Mouse (Mus musculus): Measurements from ENCODE around the gene Rnf224. TPM values are rescaled to one million over a fixed set of nuclear protein-coding genes. Genes with fewer than 3 reads are reported as not detected.

Rnf224 gene
- total and polyA plus RNA-seq, 3 experiments, result not detected

DNA sequence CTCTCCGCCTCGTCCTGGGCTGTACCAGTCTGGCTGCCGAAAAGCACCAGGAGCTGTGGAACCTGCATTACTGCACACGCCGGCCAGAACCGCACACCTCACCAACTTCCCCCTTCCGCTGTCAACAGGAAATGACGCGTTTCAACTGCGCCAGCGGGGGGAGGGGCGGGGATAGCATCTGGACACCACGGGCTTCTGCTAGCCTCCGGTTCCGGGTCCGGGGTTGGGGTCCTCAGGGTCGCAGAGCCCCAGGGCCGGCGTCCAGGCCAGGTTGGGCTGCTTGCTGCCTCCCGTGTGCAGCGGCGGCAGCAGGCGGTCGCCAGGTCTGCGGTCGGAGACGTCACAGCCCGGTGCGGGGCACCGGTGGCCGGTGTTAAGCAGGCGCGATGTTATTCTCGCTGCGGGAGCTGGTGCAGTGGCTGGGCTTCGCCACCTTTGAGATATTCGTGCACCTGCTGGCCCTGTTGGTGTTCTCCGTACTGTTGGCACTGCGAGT is 18.7 kb upstream of the Rnf224 start, which contains the start of gene Tmem203 (continued):
- TF ChIP-seq E2F4 (IDR thresholded peaks at IDR 0.05; ENCODE audit: insufficient replicate concordance, low read depth, low read length) (no peak), GABPA (IDR thresholded peaks at IDR 0.05; ENCODE audit: insufficient replicate concordance, low read depth, low read length) (peak; percentile 63; the same call in 1 of the 2 replicates), ZMIZ1 (IDR thresholded peaks at IDR 0.05; ENCODE audit: low read depth, low read length) (peak; percentile 65), HCFC1 (IDR thresholded peaks at IDR 0.05; ENCODE audit: low read depth, low read length) (peak; percentile 98), KAT2A (IDR thresholded peaks at IDR 0.05; ENCODE audit: insufficient replicate concordance, low read length) (peak; percentile 91; the same call in 1 of the 2 replicates), BHLHE40 (IDR thresholded peaks at IDR 0.05; ENCODE audit: low read depth, low read length) (peak; percentile 71), POLR2AphosphoS2 (IDR thresholded peaks at IDR 0.05; ENCODE audit: low read depth, low read length) (peak; percentile 61; the same call in 1 of the 2 replicates), JUND (conservative IDR thresholded peaks at IDR 0.05; ENCODE audit: low read depth, low read length) (no peak), IRF4 (IDR thresholded peaks at IDR 0.05; ENCODE audit: low read depth, low read length) (peak; percentile 72; the same call in 1 of the 2 replicates), UBTF (IDR thresholded peaks at IDR 0.05; ENCODE audit: low read depth, low read length) (0 out of 2 replicates have a peak, but pooled peaks have one; percentile 18)

GRCm38 (mm10) chr2:25252331-25252730 is 15.7 kb upstream of the Rnf224 start:
- dilution Hi-C loops (cut with MboI; ENCODE audit: extremely low pct_ligation_motif_present, extremely low pct_unique_long_range_greater_than_20kb, low sequenced_read_pairs), result no loop called here
- Histone ChIP-seq H3K9me3 (replicated peaks; ENCODE audit: low read length) (no peaks in the 10 kb centered on the region), H3K27me3 (replicated peaks) (no peaks in the 10 kb centered on the region), H3K79me2 (replicated peaks; ENCODE audit: control insufficient read depth, extremely low read depth, insufficient read depth, poor library complexity, severe bottlenecking) (peaks cover 14% of the 10 kb centered on the region), H3K4me2 (ENCODE audit: insufficient read depth, low read depth, poor library complexity, severe bottlenecking) (no peak overlapping the region), H3K4me1 (ENCODE audit: control insufficient read depth in 1 of 2, insufficient read depth in 2 of 2) (peaks cover 0 to 17% of the 10 kb centered on the region in 2 experiments; a peak in 2 of 4 replicates), H3K4me3 (replicated peaks in 1 of 3; ENCODE audit: low read depth in 2 of 3, low read length in 2 of 3, poor library complexity in 1 of 3) (no peak overlapping the region), H3K9ac (ENCODE audit: insufficient read depth, low read depth) (no peak overlapping the region), H3K27ac (ENCODE audit: insufficient read depth, low read depth) (no peak overlapping the region), H3K36me3 (replicated peaks in 1 of 2; ENCODE audit: control insufficient read depth in 1 of 2, insufficient read depth in 1 of 2, low read length in 1 of 2) (peaks cover 60 to 68% of the 10 kb centered on the region in 2 experiments)
- in situ Hi-C loops (cut with MboI; ENCODE audit: low pct_ligation_motif_present, low pct_unique_long_range_greater_than_20kb, low sequenced_read_pairs), result loop anchor here (5.0 kb wide), 1 partner anchor 45 kb away; no protein-coding TSS in a partner anchor
- peak; percentile 45 for DNase-seq (ENCODE audit: extremely low read depth)
- TF ChIP-seq SMC3 (IDR thresholded peaks at IDR 0.05; ENCODE audit: low read depth, low read length), result peak; percentile 68
- no peak for TF ChIP-seq NELFE (IDR thresholded peaks at IDR 0.05; ENCODE audit: low read depth, low read length)
- TF ChIP-seq MXI1 (IDR thresholded peaks at IDR 0.05; ENCODE audit: low read depth, low read length), result no peak
- no peak for TF ChIP-seq KAT2A (IDR thresholded peaks at IDR 0.05; ENCODE audit: insufficient replicate concordance, low read length)
- TF ChIP-seq USF2 (conservative IDR thresholded peaks at IDR 0.05; ENCODE audit: low read depth, low read length), result no peak
- TF ChIP-seq CTCF (conservative IDR thresholded peaks at IDR 0.05 in 1 of 2, IDR thresholded peaks at IDR 0.05 in 1 of 2; ENCODE audit: low read depth in 2 of 2, low read length in 2 of 2), result peak in 1 of 2 experiments; percentile 71; a peak in 2 of 4 replicates
- no peak for TF ChIP-seq GABPA (IDR thresholded peaks at IDR 0.05; ENCODE audit: insufficient replicate concordance, low read depth, low read length)
- TF ChIP-seq RAD21 (IDR thresholded peaks at IDR 0.05; ENCODE audit: low read depth, low read length), result peak; percentile 28
- TF ChIP-seq ZKSCAN1 (IDR thresholded peaks at IDR 0.05; ENCODE audit: borderline replicate concordance, low read depth, low read length), result no peak
- TF ChIP-seq UBTF (IDR thresholded peaks at IDR 0.05; ENCODE audit: low read depth, low read length), result no peak
- TF ChIP-seq CHD2 (IDR thresholded peaks at IDR 0.05; ENCODE audit: low read length), result no peak
- TF ChIP-seq MEF2A (IDR thresholded peaks at IDR 0.05; ENCODE audit: borderline replicate concordance, low read depth, low read length), result no peak

All from CH12.LX (cell line).